Mouse (Mus musculus) testis, adult 2 months (tissue): Measurements from ENCODE around the gene Grm1. TPM values are rescaled to one million over a fixed set of nuclear protein-coding genes. Genes with fewer than 3 reads are reported as not detected.

ENCODE experiments used
- H3K27ac ChIP-seq: fragments of 200-500 bp; 2 replicates; pipeline ENCODE4 v1.5.1; 2012; ENCODE audit warnings: low read depth, low read length; ENCODE audit not compliant: control insufficient read depth, insufficient read depth
- H3K27me3 ChIP-seq: fragments of 200-500 bp; 2 replicates; pipeline ENCODE4 v1.6.1; 2012; ENCODE audit warnings: mild to moderate bottlenecking, low read length, moderate library complexity; ENCODE audit not compliant: control insufficient read depth, insufficient read depth
- H3K36me3 ChIP-seq: fragments of 200-500 bp; 2 replicates; pipeline ENCODE4 v1.6.1; 2012; ENCODE audit warnings: mild to moderate bottlenecking, low read length; ENCODE audit not compliant: control insufficient read depth, insufficient read depth
- H3K4me1 ChIP-seq: fragments of 200-500 bp; 2 replicates; pipeline ENCODE4 v1.6.1; 2012; ENCODE audit warnings: low read length; ENCODE audit not compliant: control insufficient read depth, insufficient read depth
- H3K4me3 ChIP-seq: fragments of 200-500 bp; 2 replicates; pipeline ENCODE4 v1.5.1; 2012; ENCODE audit warnings: low read depth, mild to moderate bottlenecking, low read length, moderate library complexity, mixed read lengths; ENCODE audit not compliant: control insufficient read depth
- CTCF ChIP-seq: fragments of 200-500 bp; IDR thresholded peaks from 2 replicates; pipeline ENCODE4 v1.5.1; 2012; ENCODE audit warnings: low read depth, mild to moderate bottlenecking, inconsistent platforms, low read length, moderate library complexity; ENCODE audit not compliant: control insufficient read depth, insufficient read depth, insufficient replicate concordance
- POLR2A ChIP-seq: fragments of 200-500 bp; IDR thresholded peaks from 2 replicates; pipeline ENCODE4 v1.6.1; 2012; ENCODE audit warnings: low read depth, mild to moderate bottlenecking, inconsistent platforms, low read length, moderate library complexity; ENCODE audit not compliant: control insufficient read depth
- polyA plus RNA-seq: library from polyadenylated mRNA; depleted of rRNA; stranded (reverse); fragments of >200 nt; gene quantifications from 2 replicates; pipeline ENCODE4 v1.2.3, GENCODE M21; 2012

Gene Grm1
- polyA plus RNA-seq, 1 experiment = 14.4 TPM

- H3K4me1 ChIP-seq = no peaks in the 10 kb centered on the region
- H3K27ac ChIP-seq = no peak overlapping the region
- no peaks in the 10 kb centered on the region for H3K27me3 ChIP-seq
- TF ChIP-seq POLR2A (no peak), CTCF (no peak)
- no peaks in the 10 kb centered on the region for H3K36me3 ChIP-seq
- no peak overlapping the region for H3K4me3 ChIP-seq
Observed at GRCm38 (mm10) chr10:10818061-10818460, 264.1 kb downstream of the Grm1 start.

- Histone ChIP-seq H3K4me1 (no peaks in the 10 kb centered on the region), H3K27me3 (no peaks in the 10 kb centered on the region), H3K4me3 (no peak overlapping the region), H3K36me3 (no peaks in the 10 kb centered on the region), H3K27ac (no peak overlapping the region)
- TF ChIP-seq POLR2A = no peak
- TF ChIP-seq CTCF = no peak
Observed at GRCm38 (mm10) chr10:10814631-10815216, 267.4 kb downstream of the Grm1 start.

GRCm38 (mm10) chr10:10812750-10813711 is 269.1 kb downstream of the Grm1 start:
- Histone ChIP-seq H3K27ac (no peak overlapping the region), H3K36me3 (no peaks in the 10 kb centered on the region), H3K27me3 (no peaks in the 10 kb centered on the region), H3K4me1 (no peaks in the 10 kb centered on the region), H3K4me3 (no peak overlapping the region)
- TF ChIP-seq POLR2A = no peak
- no peak for TF ChIP-seq CTCF

- no peaks in the 10 kb centered on the region for H3K27me3 ChIP-seq
- no peaks in the 10 kb centered on the region for H3K36me3 ChIP-seq
- no peaks in the 10 kb centered on the region for H3K4me1 ChIP-seq
- TF ChIP-seq CTCF (no peak), POLR2A (no peak)
- no peak overlapping the region for H3K27ac ChIP-seq
- H3K4me3 ChIP-seq = no peak overlapping the region
Observed at GRCm38 (mm10) chr10:10809777-10810176, 272.4 kb downstream of the Grm1 start.

GRCm38 (mm10) chr10:10795321-10795720 is 286.8 kb downstream of the Grm1 start:
- no peak for TF ChIP-seq POLR2A
- TF ChIP-seq CTCF = no peak
- Histone ChIP-seq H3K4me1 (no peaks in the 10 kb centered on the region), H3K4me3 (no peak overlapping the region), H3K36me3 (no peaks in the 10 kb centered on the region), H3K27me3 (no peaks in the 10 kb centered on the region), H3K27ac (no peak overlapping the region)

- Histone ChIP-seq H3K4me1 (no peaks in the 10 kb centered on the region), H3K27ac (no peak overlapping the region), H3K36me3 (no peaks in the 10 kb centered on the region), H3K27me3 (no peaks in the 10 kb centered on the region), H3K4me3 (no peak overlapping the region)
- TF ChIP-seq POLR2A (no peak), CTCF (no peak)
Observed at GRCm38 (mm10) chr10:10790458-10790857, 291.7 kb downstream of the Grm1 start.

GRCm38 (mm10) chr10:10789967-10790366 is 292.2 kb downstream of the Grm1 start:
- no peaks in the 10 kb centered on the region for H3K4me1 ChIP-seq
- no peak overlapping the region for H3K4me3 ChIP-seq
- TF ChIP-seq POLR2A (no peak), CTCF (no peak)
- H3K36me3 ChIP-seq = no peaks in the 10 kb centered on the region
- no peak overlapping the region for H3K27ac ChIP-seq
- H3K27me3 ChIP-seq = no peaks in the 10 kb centered on the region

- Histone ChIP-seq H3K4me1 (no peaks in the 10 kb centered on the region), H3K27me3 (no peaks in the 10 kb centered on the region), H3K4me3 (no peak overlapping the region), H3K27ac (no peak overlapping the region), H3K36me3 (no peaks in the 10 kb centered on the region)
- TF ChIP-seq POLR2A = no peak
- TF ChIP-seq CTCF = no peak
Observed at GRCm38 (mm10) chr10:10787906-10788416, 294.2 kb downstream of the Grm1 start.
